Mouse (Mus musculus): ENCODE results near the gene Tas2r131. TPM values are rescaled to one million over a fixed set of nuclear protein-coding genes. Genes with fewer than 3 reads are reported as not detected.
"Not testable (repeated sequence)": the region's sequence is repeated elsewhere in the genome, so short reads cannot be mapped to it uniquely, and the experiment has no call there.

Gene Tas2r131
- not detected for total RNA-seq (2022)

DNA sequence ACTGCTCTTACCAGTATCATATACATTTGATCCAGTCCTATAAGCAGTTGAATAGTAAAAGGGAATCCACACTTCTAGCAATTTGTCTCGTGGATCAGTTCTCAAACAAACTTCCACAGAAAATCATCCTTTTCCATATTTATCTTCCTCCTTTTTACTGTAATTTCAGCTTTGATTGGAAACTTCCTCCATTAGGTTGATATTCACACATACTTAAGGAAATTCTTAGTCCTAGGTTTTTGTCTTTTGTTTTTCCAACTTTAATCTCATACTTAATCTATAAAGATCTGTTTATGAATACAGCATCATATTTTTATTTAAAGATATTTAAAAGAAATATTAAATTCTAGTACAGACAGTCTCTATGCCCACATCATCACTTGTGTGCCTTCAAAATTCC lies at the start of gene Tas2r131:
Tas2r131 (minus strand) TSS at position 101 of the 400 bp plus-strand sequence.
- no peak for DNase-seq (ENCODE audit: low spot score in 2 of 2)

DNA sequence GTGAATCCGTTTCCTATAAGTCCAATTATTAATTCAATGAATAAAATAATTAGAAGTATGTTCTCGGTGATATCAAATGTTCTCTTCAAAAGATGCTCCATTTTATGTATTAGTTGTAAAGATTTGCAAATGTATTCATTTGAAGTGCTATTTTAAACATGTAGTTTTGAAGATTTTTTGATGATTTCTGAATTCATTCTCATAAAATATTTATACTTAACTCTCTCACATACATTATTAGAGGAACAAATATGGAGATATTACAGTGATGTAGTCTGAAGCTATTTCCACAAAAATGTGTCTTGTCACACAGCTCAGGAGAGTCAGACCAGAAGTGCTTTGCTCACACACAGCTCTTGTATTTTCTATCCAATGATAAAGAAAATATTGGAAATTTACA lies 23.1 kb upstream of the Tas2r131 start, which contains the start of gene Tas2r109:
Tas2r109 (minus strand) TSS at position 101 of the 400 bp plus-strand sequence.
- DNase-seq (ENCODE audit: low spot score in 2 of 2): no peak

- no peak for DNase-seq (ENCODE audit: low spot score in 2 of 2)
Observed at GRCm38 (mm10) chr6:132950802-132951201, 6.9 kb downstream of the Tas2r131 start, which contains the start of gene Tas2r129. Tas2r129 (plus strand) TSS chr6:132951102.

DNA sequence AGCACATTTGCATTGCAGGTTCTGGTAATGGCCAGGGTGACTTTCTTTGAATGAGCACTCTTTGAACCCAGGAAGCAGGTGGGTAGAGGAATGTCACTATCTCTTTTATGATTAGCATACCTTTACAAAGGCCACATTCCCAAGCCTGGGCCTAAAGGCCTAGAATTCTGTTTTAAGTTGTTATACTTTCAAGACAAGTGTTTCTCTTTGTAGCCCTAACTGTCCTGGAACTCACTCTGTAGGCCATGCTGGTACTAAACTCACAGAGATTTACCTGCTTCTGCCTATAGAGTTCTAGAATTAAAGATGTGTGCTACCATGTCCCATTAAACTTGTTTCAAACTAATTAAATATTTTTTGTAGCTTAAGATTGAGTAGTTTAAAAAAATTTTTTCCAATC lies 16.3 kb downstream of the Tas2r131 start:
- DNase-seq (ENCODE audit: low spot score in 2 of 2): not testable (repeated sequence)

DNA sequence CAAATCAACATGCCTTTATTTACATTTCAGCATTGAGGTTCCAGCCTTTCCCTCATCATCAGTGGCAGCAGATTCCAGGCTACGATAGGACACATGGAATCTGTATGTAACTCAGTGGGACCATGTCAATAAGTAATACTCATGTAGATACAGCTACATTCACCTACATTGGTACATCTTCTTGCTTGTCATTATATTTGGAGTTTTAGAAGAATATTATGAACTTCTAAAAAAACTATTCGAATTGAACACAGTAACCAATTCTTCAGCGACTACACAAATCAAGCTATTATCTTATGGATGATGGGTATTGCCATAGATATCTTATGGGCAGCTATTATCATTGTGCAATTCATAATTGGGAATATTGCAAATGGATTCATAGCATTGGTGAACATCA lies 48.4 kb downstream of the Tas2r131 start, which contains the start of gene Tas2r125:
Tas2r125 (plus strand) TSS at position 301 of the 400 bp plus-strand sequence.
- no peak for DNase-seq (ENCODE audit: low spot score in 2 of 2)

Other genes with a start within 250 kb of the Tas2r131 start
- not detected for gene Tas2r122, start 246.0 kb downstream of the Tas2r131 start, total RNA-seq (2022)
- not detected for gene Tas2r115, start 219.9 kb downstream of the Tas2r131 start, total RNA-seq (2022)
- gene Tas2r124, start 203.2 kb downstream of the Tas2r131 start, total RNA-seq (2022): not detected
- not detected for gene Tas2r102, start 195.8 kb downstream of the Tas2r131 start, total RNA-seq (2022)
- gene Tas2r136, start 179.8 kb downstream of the Tas2r131 start, total RNA-seq (2022): not detected
- gene Tas2r117, start 155.1 kb downstream of the Tas2r131 start, total RNA-seq (2022): not detected
- not detected for gene Tas2r123, start 110.8 kb downstream of the Tas2r131 start, total RNA-seq (2022)
- not detected for gene Tas2r116, start 102.5 kb downstream of the Tas2r131 start, total RNA-seq (2022)
- gene Tas2r110, start 89.9 kb downstream of the Tas2r131 start, total RNA-seq (2022): not detected
- gene Tas2r113, start 64.9 kb downstream of the Tas2r131 start, total RNA-seq (2022): not detected
- not detected for gene Tas2r125, start 48.3 kb downstream of the Tas2r131 start, total RNA-seq (2022)
- gene Tas2r129, start 6.8 kb downstream of the Tas2r131 start, total RNA-seq (2022): not detected
- gene Tas2r109, start 23.0 kb upstream of the Tas2r131 start, total RNA-seq (2022): not detected
- gene Tas2r103, start 79.2 kb upstream of the Tas2r131 start, total RNA-seq (2022): not detected
- not detected for gene Tas2r140, start 97.9 kb upstream of the Tas2r131 start, total RNA-seq (2022)
- gene Smim10l1, start 147.0 kb upstream of the Tas2r131 start, total RNA-seq (2022): 100 to 1,000 TPM; 101 to 125 (median 107) TPM

Data from left cerebral cortex, adult 8-10 months (tissue).